Mouse (Mus musculus): ENCODE measurements around the gene Tdg. TPM values are rescaled to one million over a fixed set of nuclear protein-coding genes. Genes with fewer than 3 reads are reported as not detected.

Tdg gene
- polyA plus RNA-seq (2012; ENCODE audit: low replicate concordance), result 6.7 and 6.9 TPM in 2 replicates

DNA sequence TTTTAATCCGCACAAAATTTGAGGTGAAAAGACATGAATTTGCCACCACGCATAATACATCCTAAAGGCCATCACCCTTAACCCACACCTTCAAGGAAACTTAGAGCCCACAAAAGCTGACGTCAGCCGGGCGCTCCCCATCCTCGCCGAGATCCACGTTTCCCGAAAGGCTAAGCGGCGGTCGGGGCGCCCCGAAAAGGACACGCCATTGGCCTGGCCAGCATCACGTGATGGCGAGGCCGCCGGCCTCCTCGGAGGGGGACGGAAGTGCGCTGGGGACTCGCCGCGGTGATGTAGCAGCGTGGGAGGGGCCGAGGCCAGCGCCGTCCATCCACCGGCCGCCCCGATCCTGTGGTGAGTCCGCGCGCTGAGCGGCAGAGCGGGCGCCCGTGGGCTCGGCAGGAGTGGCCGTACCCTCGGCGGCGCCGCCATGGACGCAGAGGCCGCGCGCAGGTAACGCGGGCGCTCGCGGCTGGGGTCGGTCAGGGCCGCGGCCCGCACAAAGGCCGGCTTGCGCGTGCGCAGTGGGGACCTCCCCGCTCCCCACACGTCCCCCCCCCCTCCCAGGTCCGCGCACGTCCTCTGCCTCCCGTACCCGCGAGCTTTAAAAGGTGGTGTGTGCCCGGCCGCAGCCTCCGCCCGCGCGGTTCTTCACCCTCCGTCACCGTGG, at the start of gene Tdg:
Tdg (plus strand) TSS at position 243 of the 670 bp plus-strand sequence.

DNA sequence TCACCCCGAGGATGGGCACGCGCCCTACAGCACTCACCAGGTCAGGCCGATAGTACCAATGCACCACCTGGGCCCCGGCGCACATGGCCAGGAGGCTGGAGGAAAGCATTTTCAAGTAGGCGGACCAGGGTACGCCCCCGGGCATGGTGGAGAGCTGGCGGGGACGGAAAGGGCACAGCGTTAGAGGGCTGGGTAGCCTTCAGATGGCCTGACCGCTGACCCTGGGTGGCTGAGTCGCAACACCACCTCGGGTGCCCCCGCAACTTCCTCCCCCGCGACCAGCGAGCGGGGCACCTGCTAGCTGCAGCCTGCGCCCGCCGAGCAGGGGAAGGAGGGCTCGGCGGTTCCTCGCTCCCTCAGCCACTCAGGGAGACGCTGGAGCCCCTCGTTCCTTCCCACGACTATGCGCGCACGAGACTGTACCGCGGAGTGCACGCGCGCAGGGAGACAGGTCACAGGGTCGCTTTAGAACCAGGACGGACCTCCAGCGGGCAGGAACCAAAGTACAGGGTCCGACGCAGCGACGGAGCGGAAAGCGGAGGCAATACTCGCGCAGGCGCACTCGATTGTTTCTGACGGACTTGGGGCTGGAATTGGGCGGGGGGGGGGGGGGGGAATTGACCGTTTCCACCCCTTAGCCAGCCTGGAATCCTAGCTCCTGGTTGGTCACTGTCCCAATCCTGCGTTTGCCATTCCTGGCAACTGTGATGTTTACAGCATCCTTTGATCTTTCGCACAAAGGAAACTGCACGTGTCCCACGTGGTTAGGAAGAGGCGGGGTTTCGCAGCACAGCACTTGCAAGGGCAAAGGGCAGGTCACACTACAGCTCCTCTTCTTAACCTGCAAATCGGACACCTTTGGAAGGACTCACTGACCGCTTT, 6.7 kb upstream of the Tdg start, which contains the start of gene 1190007I07Rik:
1190007I07Rik (minus strand) TSS at position 558 of the 882 bp plus-strand sequence.

DNA sequence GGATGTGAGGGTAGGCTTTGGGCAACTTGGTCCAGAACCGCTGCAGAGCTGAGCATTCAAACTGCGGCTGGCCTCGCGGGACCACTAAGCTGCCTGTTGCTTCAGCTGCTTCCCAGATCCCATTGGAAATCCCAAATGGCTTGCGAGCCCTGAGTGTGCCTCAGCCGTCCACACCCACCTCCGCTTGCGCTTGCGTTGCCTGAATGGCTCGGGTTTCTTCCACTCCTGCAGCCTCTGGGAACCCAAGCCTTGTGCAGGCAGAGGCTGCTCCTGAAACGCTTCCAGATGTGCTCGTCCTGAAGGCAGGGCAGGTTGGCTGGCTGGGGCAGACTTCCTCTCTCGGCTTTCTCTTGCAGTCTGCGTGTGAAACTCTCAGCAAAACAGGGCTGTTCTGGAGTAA, 60.9 kb downstream of the Tdg start, which contains the start of gene Glt8d2:
Glt8d2 (minus strand) TSS at position 157 of the 400 bp plus-strand sequence.

DNA sequence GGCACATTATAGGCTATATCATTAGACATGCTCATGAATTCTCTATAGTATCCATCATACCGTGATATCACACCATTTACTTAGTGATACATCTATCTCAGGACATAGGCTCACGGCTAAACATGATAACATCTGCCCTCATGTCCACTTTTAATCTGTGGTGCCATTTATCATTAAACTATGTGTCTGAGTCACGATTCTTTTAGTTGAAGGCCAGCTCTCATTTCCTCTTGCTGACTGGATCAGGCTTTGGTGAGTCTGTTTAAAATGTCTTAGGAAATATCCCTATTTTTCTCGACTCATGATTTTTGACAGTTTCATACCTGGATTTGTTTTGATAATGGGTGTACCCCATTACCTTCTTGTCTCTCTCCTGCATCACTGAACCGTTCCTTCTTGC, 66.3 kb downstream of the Tdg start, which contains the start of gene Hcfc2:
Hcfc2 (plus strand) TSS at position 205 of the 400 bp plus-strand sequence.

Other genes starting within 250 kb of the Tdg start
- gene Gm1553, start 137.2 kb upstream of the Tdg start, polyA plus RNA-seq (2012; ENCODE audit: low replicate concordance), result not detected in 2 replicates
- 38.4 and 50.9 TPM in 2 replicates for gene 1190007I07Rik, start 6.6 kb upstream of the Tdg start, polyA plus RNA-seq (2012; ENCODE audit: low replicate concordance)
- gene Glt8d2, start 60.8 kb downstream of the Tdg start, polyA plus RNA-seq (2012; ENCODE audit: low replicate concordance), result not detected in 2 replicates
- 3.9 and 4.5 TPM in 2 replicates for gene Hcfc2, start 66.3 kb downstream of the Tdg start, polyA plus RNA-seq (2012; ENCODE audit: low replicate concordance)
- gene Nfyb, start 134.3 kb downstream of the Tdg start, polyA plus RNA-seq (2012; ENCODE audit: low replicate concordance), result 28.4 and 32.5 TPM in 2 replicates
- 126 and 146 TPM in 2 replicates for gene Txnrd1, start 204.1 kb downstream of the Tdg start, polyA plus RNA-seq (2012; ENCODE audit: low replicate concordance)
- 0.85 and 1.6 TPM in 2 replicates for gene Eid3, start 236.8 kb downstream of the Tdg start, polyA plus RNA-seq (2012; ENCODE audit: low replicate concordance)

Data from leukemia stem cell, adult 10-12 weeks (primary cell).